Mouse (Mus musculus) small intestine, adult 10 weeks (tissue): Measurements from ENCODE around the gene 1190007I07Rik. TPM values are rescaled to one million over a fixed set of nuclear protein-coding genes. Genes with fewer than 3 reads are reported as not detected.

Experiments
- polyA plus RNA-seq: library from polyadenylated mRNA; stranded (reverse); fragments of 350-450 nt; fragmentation: Illumina TruSeq; extraction: RNeasy Lipid Tissue Mini Kit (QIAGEN cat#74804); gene quantifications from one replicate; pipeline ENCODE4 v1.2.3, GENCODE M21; 2014; ENCODE audit warnings: low replicate concordance

1190007I07Rik gene
- 19.6 TPM for polyA plus RNA-seq

GRCm38 (mm10) chr10:82622671-82623552 is at the start of gene 1190007I07Rik:
TSS of gene 1190007I07Rik (minus strand) at chr10:82623228.

GRCm38 (mm10) chr10:82629586-82630255 is 6.7 kb upstream of the 1190007I07Rik start, which contains the start of gene Tdg:
TSS of gene Tdg (plus strand) at chr10:82629828.

Other genes starting within 250 kb of the 1190007I07Rik start
- gene Gm1553, start 130.6 kb downstream of the 1190007I07Rik start, polyA plus RNA-seq, result not detected
- 47.4 TPM for gene Tdg, start 6.6 kb upstream of the 1190007I07Rik start, polyA plus RNA-seq
- 0.45 TPM for gene Glt8d2, start 67.4 kb upstream of the 1190007I07Rik start, polyA plus RNA-seq
- 63.8 TPM for gene Hcfc2, start 72.9 kb upstream of the 1190007I07Rik start, polyA plus RNA-seq
- gene Nfyb, start 140.9 kb upstream of the 1190007I07Rik start, polyA plus RNA-seq, result 38.1 TPM
- gene Txnrd1, start 210.7 kb upstream of the 1190007I07Rik start, polyA plus RNA-seq, result 211 TPM
- 1.0 TPM for gene Eid3, start 243.4 kb upstream of the 1190007I07Rik start, polyA plus RNA-seq